Mouse (Mus musculus): ENCODE measurements at regions not wholly inside any gene's neighbourhood (a gene's known extent, or its start where the extent isn't known, plus 50 kb on each side); places are given as distances from the start of the nearest gene placed in this dataset.

- Histone ChIP-seq H3K9ac (replicated peaks; ENCODE audit: low read depth, low read length) (no peak overlapping the region), H3K36me3 (ENCODE audit: control insufficient read depth, insufficient read depth) (no peaks in the 10 kb centered on the region), H3K4me3 (replicated peaks; ENCODE audit: low read length) (no peak overlapping the region), H3K27ac (ENCODE audit: low read length) (no peak overlapping the region), H3K27me3 (replicated peaks; ENCODE audit: control insufficient read depth, insufficient read depth, low read length) (no peaks in the 10 kb centered on the region), H3K4me1 (replicated peaks; ENCODE audit: control insufficient read depth, insufficient read depth, low read length) (no peaks in the 10 kb centered on the region), H3K4me2 (ENCODE audit: low read length) (no peak overlapping the region), H3K9me3 (ENCODE audit: control insufficient read depth, low read length) (no peaks in the 10 kb centered on the region)
- no peak for ATAC-seq
- 87% methylated on average over 6 of the region's 6 CpGs for WGBS
These were observed 198.9 kb downstream of the 1700064H15Rik start for GRCm38 (mm10) chr3:19429422-19430076.

DNA sequence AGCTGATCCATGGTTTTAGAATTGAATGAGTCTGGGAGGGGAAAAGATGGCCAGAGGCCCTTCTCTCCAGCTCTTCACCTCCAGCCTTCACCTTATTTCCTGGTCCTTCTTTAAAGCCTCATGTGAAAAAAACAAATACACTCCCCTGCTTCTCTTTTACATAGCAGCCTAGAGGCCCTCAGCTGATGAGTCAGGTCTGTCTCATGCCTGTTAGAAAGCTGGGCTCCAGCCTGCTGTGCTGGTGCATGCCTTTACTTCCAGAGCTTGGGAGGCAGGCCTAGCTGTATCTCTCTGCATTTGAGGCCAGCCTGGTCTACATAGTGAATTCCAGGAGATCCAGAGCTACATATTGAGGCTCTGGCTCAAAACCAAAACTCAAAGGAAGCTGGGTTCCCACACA, 199.5 kb downstream of the 1700064H15Rik start:
- Histone ChIP-seq H3K4me3 (replicated peaks; ENCODE audit: low read length) (no peak overlapping the region), H3K4me1 (replicated peaks; ENCODE audit: control insufficient read depth, insufficient read depth, low read length) (no peaks in the 10 kb centered on the region), H3K27ac (ENCODE audit: low read length) (no peak overlapping the region), H3K9me3 (ENCODE audit: control insufficient read depth, low read length) (no peaks in the 10 kb centered on the region), H3K9ac (replicated peaks; ENCODE audit: low read depth, low read length) (no peak overlapping the region), H3K4me2 (ENCODE audit: low read length) (no peak overlapping the region), H3K36me3 (ENCODE audit: control insufficient read depth, insufficient read depth) (no peaks in the 10 kb centered on the region), H3K27me3 (replicated peaks; ENCODE audit: control insufficient read depth, insufficient read depth, low read length) (no peaks in the 10 kb centered on the region)
- no peak for ATAC-seq

DNA sequence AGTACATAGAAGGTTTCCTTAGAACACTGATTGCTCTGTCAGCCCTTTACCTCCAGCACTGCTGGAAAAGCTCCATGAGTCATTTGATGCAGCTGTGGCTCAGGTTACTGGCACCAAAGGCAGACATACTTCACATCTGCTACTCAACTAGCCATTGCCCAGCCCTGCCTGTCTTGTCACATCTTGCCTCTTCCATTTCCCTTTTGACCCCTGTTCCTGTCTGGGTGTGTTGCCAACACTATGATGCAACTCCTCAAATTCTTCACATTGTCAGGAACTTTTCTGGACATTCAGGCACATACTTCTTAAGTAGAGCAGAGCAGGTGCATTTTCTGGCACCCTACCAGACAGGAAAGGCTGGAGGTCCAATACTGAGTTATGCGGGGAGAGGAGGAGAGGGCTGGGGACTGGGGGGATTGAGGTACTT, 202.3 kb downstream of the 1700064H15Rik start:
- no peak overlapping the region for H3K4me3 ChIP-seq (replicated peaks; ENCODE audit: low read length)
- H3K4me1 ChIP-seq (replicated peaks; ENCODE audit: control insufficient read depth, insufficient read depth, low read length) = no peaks in the 10 kb centered on the region
- WGBS = 64% methylated on average over 1 of the region's 1 CpGs
- no peak overlapping the region for H3K27ac ChIP-seq (ENCODE audit: low read length)
- H3K27me3 ChIP-seq (replicated peaks; ENCODE audit: control insufficient read depth, insufficient read depth, low read length) = no peaks in the 10 kb centered on the region
- no peaks in the 10 kb centered on the region for H3K9me3 ChIP-seq (ENCODE audit: control insufficient read depth, low read length)
- H3K4me2 ChIP-seq (ENCODE audit: low read length) = no peak overlapping the region
- no peaks in the 10 kb centered on the region for H3K36me3 ChIP-seq (ENCODE audit: control insufficient read depth, insufficient read depth)
- no peak overlapping the region for H3K9ac ChIP-seq (replicated peaks; ENCODE audit: low read depth, low read length)
- no peak for ATAC-seq

DNA sequence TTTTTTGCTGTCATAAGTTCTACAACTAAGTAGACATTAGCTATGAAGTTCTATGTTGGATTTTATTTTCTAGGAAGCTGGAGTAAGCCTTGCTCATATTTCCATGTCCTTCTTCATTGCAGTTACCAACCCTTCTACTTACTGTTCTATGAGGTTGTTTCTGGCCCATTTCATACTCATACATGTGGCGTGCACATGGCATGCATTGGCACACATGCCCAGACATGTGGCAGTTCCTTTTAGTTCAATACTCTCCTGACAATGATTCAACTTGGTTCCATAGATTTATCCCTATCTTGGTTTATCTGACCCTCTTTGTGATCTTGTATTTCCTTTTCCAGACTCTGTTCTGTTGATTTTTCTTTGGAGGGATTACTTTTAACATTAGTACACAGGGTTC, 203.2 kb downstream of the 1700064H15Rik start:
- 86% methylated on average over 1 of the region's 1 CpGs for WGBS
- H3K27ac ChIP-seq (ENCODE audit: low read length) = no peak overlapping the region
- no peak for ATAC-seq

DNA sequence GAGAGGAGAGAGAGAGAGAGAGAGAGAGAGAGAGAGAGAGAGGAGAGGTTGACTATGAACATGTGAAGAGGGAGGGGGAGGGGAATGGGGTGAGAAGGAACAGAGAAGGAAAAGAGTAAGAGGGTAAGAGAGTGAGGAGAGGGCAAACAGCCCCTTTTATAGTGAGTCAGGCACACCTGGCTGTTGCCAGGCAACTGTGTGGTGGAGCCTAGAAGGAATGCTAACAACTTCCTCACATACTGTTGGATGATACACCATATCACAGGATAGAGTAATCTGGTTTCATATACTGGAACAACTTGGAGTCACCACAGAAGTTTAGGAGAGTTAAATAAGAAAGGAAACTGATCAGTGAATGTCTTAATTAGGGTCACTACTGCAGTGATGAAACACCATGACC, 204.1 kb downstream of the 1700064H15Rik start:
- Histone ChIP-seq H3K4me3 (replicated peaks; ENCODE audit: low read length) (no peak overlapping the region), H3K4me1 (replicated peaks; ENCODE audit: control insufficient read depth, insufficient read depth, low read length) (no peaks in the 10 kb centered on the region), H3K27ac (ENCODE audit: low read length) (no peak overlapping the region), H3K27me3 (replicated peaks; ENCODE audit: control insufficient read depth, insufficient read depth, low read length) (no peaks in the 10 kb centered on the region), H3K9me3 (ENCODE audit: control insufficient read depth, low read length) (no peaks in the 10 kb centered on the region), H3K36me3 (ENCODE audit: control insufficient read depth, insufficient read depth) (no peaks in the 10 kb centered on the region), H3K4me2 (ENCODE audit: low read length) (no peak overlapping the region), H3K9ac (replicated peaks; ENCODE audit: low read depth, low read length) (no peak overlapping the region)
- no peak for ATAC-seq

More for the DNA sequence above, 203.2 kb downstream of the 1700064H15Rik start:
- no peak overlapping the region for H3K9ac ChIP-seq (replicated peaks; ENCODE audit: low read depth, low read length)
- H3K9me3 ChIP-seq (ENCODE audit: control insufficient read depth, low read length) = no peaks in the 10 kb centered on the region
- no peaks in the 10 kb centered on the region for H3K27me3 ChIP-seq (replicated peaks; ENCODE audit: control insufficient read depth, insufficient read depth, low read length)
- H3K4me3 ChIP-seq (replicated peaks; ENCODE audit: low read length) = no peak overlapping the region
- H3K4me1 ChIP-seq (replicated peaks; ENCODE audit: control insufficient read depth, insufficient read depth, low read length) = no peaks in the 10 kb centered on the region
- H3K36me3 ChIP-seq (ENCODE audit: control insufficient read depth, insufficient read depth) = no peaks in the 10 kb centered on the region
- no peak overlapping the region for H3K4me2 ChIP-seq (ENCODE audit: low read length)

DNA sequence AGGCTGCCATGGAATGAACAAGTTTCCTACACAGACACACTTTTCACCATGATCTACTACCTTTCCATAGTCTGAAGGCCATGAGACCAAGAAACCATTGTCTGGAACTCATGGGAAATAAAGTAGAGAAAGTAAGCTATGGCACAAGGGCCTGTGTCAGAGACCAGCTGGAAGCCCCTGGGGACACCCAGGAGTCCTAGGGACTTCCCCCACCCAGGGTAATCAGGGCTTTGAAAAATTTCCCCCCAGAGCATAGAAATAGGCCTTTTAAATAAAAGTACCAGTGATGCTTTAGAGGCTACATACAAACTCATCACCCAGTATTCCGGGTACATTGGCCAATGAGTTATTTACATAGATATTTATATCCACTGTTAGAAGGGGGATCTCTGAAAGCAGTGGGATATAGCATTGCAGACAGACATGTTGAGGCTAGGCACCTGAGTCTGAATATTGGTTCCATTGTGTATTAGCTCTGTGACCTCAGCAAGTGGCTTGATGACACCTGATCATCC, 207.0 kb downstream of the 1700064H15Rik start:
- Histone ChIP-seq H3K27ac (ENCODE audit: low read length) (no peak overlapping the region), H3K9ac (replicated peaks; ENCODE audit: low read depth, low read length) (no peak overlapping the region), H3K9me3 (ENCODE audit: control insufficient read depth, low read length) (no peaks in the 10 kb centered on the region), H3K4me1 (replicated peaks; ENCODE audit: control insufficient read depth, insufficient read depth, low read length) (no peaks in the 10 kb centered on the region), H3K4me3 (replicated peaks; ENCODE audit: low read length) (no peak overlapping the region), H3K27me3 (replicated peaks; ENCODE audit: control insufficient read depth, insufficient read depth, low read length) (no peaks in the 10 kb centered on the region), H3K4me2 (ENCODE audit: low read length) (no peak overlapping the region), H3K36me3 (ENCODE audit: control insufficient read depth, insufficient read depth) (no peaks in the 10 kb centered on the region)
- WGBS = 96% methylated on average over 1 of the region's 1 CpGs
- no peak for ATAC-seq

GRCm38 (mm10) chr3:19420912-19421311, 207.6 kb downstream of the 1700064H15Rik start:
- H3K9ac ChIP-seq (replicated peaks; ENCODE audit: low read depth, low read length) = no peak overlapping the region
- no peak overlapping the region for H3K27ac ChIP-seq (ENCODE audit: low read length)
- H3K4me1 ChIP-seq (replicated peaks; ENCODE audit: control insufficient read depth, insufficient read depth, low read length) = no peaks in the 10 kb centered on the region
- no peaks in the 10 kb centered on the region for H3K36me3 ChIP-seq (ENCODE audit: control insufficient read depth, insufficient read depth)
- no peaks in the 10 kb centered on the region for H3K27me3 ChIP-seq (replicated peaks; ENCODE audit: control insufficient read depth, insufficient read depth, low read length)
- ATAC-seq = no peak
- 95% methylated on average over 5 of the region's 5 CpGs for WGBS
- no peaks in the 10 kb centered on the region for H3K9me3 ChIP-seq (ENCODE audit: control insufficient read depth, low read length)
- H3K4me3 ChIP-seq (replicated peaks; ENCODE audit: low read length) = no peak overlapping the region
- no peak overlapping the region for H3K4me2 ChIP-seq (ENCODE audit: low read length)

- Histone ChIP-seq H3K4me2 (ENCODE audit: low read length) (no peak overlapping the region), H3K36me3 (ENCODE audit: control insufficient read depth, insufficient read depth) (no peaks in the 10 kb centered on the region), H3K9me3 (ENCODE audit: control insufficient read depth, low read length) (no peaks in the 10 kb centered on the region), H3K27ac (ENCODE audit: low read length) (no peak overlapping the region), H3K4me3 (replicated peaks; ENCODE audit: low read length) (no peak overlapping the region), H3K4me1 (replicated peaks; ENCODE audit: control insufficient read depth, insufficient read depth, low read length) (peaks cover 8% of the 10 kb centered on the region), H3K9ac (replicated peaks; ENCODE audit: low read depth, low read length) (no peak overlapping the region), H3K27me3 (replicated peaks; ENCODE audit: control insufficient read depth, insufficient read depth, low read length) (no peaks in the 10 kb centered on the region)
- ATAC-seq = no peak
- WGBS = 53% methylated on average over 3 of the region's 3 CpGs
These were observed 217.4 kb downstream of the 1700064H15Rik start for GRCm38 (mm10) chr3:19410938-19411515.

DNA sequence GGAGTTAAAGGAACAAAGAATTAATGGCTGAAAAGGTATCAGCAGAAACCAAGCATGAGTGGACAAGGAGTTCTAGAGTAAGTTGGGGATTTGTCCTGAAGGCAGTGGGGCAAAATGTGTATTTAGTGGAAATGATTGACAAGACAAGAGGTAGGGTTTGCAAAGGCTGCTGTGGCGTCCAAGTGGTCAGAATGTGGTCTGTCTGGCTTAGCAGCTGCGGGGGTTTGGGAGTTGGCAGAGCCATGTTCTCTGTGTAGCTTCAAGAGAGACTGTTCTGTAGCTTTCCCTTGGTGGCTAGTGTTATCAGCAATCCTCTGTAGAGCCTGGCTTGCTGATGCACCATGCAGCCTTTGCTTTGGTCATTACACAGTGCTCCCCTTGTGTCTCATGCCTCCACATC, 220.2 kb downstream of the 1700064H15Rik start:
- no peak overlapping the region for H3K4me3 ChIP-seq (replicated peaks; ENCODE audit: low read length)
- ATAC-seq = no peak
- H3K36me3 ChIP-seq (ENCODE audit: control insufficient read depth, insufficient read depth) = no peaks in the 10 kb centered on the region
- H3K9ac ChIP-seq (replicated peaks; ENCODE audit: low read depth, low read length) = no peak overlapping the region
- WGBS = 65% methylated on average over 2 of the region's 2 CpGs
- H3K27me3 ChIP-seq (replicated peaks; ENCODE audit: control insufficient read depth, insufficient read depth, low read length) = no peaks in the 10 kb centered on the region
- H3K4me2 ChIP-seq (ENCODE audit: low read length) = no peak overlapping the region
- H3K27ac ChIP-seq (ENCODE audit: low read length) = no peak overlapping the region
- peaks cover 8% of the 10 kb centered on the region for H3K4me1 ChIP-seq (replicated peaks; ENCODE audit: control insufficient read depth, insufficient read depth, low read length)
- no peaks in the 10 kb centered on the region for H3K9me3 ChIP-seq (ENCODE audit: control insufficient read depth, low read length)
